Mouse (Mus musculus): ENCODE measurements around the gene Col16a1. TPM values are rescaled to one million over a fixed set of nuclear protein-coding genes. Genes with fewer than 3 reads are reported as not detected.

The Col16a1 gene
- polyA plus RNA-seq, 2 experiments = 153 to 284 TPM

DNA sequence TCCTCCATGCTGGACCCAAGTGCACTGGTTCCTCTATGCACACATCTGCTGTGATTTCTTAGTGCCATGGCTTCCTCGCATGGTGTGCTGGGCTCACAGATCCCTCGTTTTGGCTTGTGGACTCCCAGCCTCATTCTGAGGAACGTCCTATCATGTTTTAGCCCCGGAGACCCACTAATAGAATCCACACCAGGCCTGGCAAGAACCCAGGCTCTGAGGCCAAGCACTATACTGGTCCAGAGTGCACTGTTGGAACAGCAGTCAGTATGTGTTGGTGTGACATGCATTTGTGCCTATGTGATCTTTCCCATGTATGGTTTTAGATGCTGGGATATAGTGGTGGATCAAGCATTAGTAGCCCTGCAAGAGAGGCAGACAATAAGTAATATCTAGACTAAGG lies 25.7 kb downstream of the Col16a1 start:
- Histone ChIP-seq H3K27ac (replicated peaks; ENCODE audit: low read depth, low read length) (no peak overlapping the region), H3K36me3 (ENCODE audit: control insufficient read depth, insufficient read depth, low read length) (peaks cover 42% of the 10 kb centered on the region)

DNA sequence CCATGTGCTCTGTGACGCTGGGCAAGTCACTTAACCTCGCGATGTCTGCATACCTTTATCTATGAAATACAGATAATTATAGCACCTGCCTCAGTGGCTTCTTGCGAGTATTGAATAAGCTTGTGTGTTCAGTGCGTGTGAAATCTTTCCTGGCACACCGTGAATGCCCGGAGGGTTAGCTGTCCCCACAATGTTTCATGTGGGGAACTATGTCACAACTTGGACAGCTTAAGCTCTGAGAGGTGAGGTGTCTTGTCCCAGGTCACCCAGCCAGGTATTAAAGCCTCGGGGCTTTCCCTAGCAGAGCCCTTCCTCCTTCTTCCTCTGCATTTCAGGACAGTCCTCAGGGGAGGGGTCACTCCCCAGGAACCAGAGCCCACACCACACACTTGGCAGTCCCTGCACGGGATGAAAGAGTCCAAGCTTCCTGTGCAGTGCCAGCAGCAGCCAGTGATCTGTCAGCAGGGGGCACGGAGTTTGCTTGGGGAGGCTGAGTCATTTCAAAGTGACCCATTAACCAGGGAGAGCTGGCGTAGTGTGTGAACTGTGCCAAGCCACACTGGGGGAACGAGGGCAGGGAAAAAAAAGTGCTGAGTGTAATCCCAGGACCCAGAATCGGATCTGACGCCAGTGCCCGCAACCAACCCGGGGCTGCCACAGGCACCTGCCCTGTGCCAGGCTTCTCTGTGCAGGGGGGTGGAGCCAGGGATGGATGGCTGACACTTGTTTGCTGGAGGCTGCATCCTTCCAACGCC lies 27.3 kb downstream of the Col16a1 start:
- 63% methylated on average over 17 of the region's 17 CpGs for WGBS
- no peak overlapping the region for H3K9ac ChIP-seq (ENCODE audit: low read depth, low read length, severe bottlenecking)
- H3K4me3 ChIP-seq (replicated peaks; ENCODE audit: low read length) = no peak overlapping the region
- DNase-seq (ENCODE audit: low spot score) (no peak), ATAC-seq (ENCODE audit: low FRiP score, low read depth) (no peak)
- H3K27ac ChIP-seq (replicated peaks; ENCODE audit: low read depth, low read length) = no peak overlapping the region
- peaks cover 35% of the 10 kb centered on the region for H3K36me3 ChIP-seq (ENCODE audit: control insufficient read depth, insufficient read depth, low read length)
- H3K27me3 ChIP-seq (ENCODE audit: control insufficient read depth, insufficient read depth, low read length) = no peaks in the 10 kb centered on the region
- no peak for TF ChIP-seq POLR2A (IDR thresholded peaks at IDR 0.05; ENCODE audit: borderline replicate concordance, extremely low read depth, insufficient read depth, insufficient read length)
- no peak overlapping the region for H3K4me2 ChIP-seq (replicated peaks; ENCODE audit: low read depth, low read length, severe bottlenecking)
- no peaks in the 10 kb centered on the region for H3K9me3 ChIP-seq (ENCODE audit: control insufficient read depth, low read length)
- H3K4me1 ChIP-seq (ENCODE audit: control insufficient read depth, insufficient read depth, low read length) = peaks cover 5% of the 10 kb centered on the region; the same call in 1 of the 2 replicates

More for the DNA sequence above, 25.7 kb downstream of the Col16a1 start:
- Histone ChIP-seq H3K4me1 (ENCODE audit: control insufficient read depth, insufficient read depth, low read length) (no peaks in the 10 kb centered on the region; the same call in 1 of the 2 replicates), H3K9me3 (ENCODE audit: control insufficient read depth, low read length) (no peaks in the 10 kb centered on the region), H3K4me3 (replicated peaks; ENCODE audit: low read length) (no peak overlapping the region), H3K4me2 (replicated peaks; ENCODE audit: low read depth, low read length, severe bottlenecking) (no peak overlapping the region), H3K9ac (ENCODE audit: low read depth, low read length, severe bottlenecking) (no peak overlapping the region), H3K27me3 (ENCODE audit: control insufficient read depth, insufficient read depth, low read length) (no peaks in the 10 kb centered on the region)
- ATAC-seq (ENCODE audit: low FRiP score, low read depth) (no peak), DNase-seq (ENCODE audit: low spot score) (no peak)
- 60% methylated on average over 4 of the region's 4 CpGs for WGBS
- TF ChIP-seq POLR2A (IDR thresholded peaks at IDR 0.05; ENCODE audit: borderline replicate concordance, extremely low read depth, insufficient read depth, insufficient read length) = no peak

DNA sequence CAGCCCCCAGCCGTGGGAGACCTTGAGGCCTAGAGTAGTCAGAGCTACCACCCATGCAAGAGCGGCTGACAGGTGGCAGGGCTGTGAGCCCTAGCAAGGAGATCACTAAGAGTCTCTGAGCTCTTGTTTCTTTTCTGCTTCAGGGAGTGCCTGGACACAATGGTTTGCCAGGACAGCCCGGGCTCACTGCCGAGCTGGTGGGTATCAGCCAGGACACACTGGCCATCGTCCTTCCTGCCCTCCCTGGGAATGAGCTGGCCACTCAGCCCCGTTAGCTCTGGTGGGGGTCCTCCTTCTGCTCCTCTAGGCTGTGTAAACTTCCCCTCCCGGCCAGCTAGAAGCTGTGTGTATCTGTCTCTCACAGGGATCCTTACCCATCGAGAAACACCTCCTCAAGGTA lies 29.2 kb downstream of the Col16a1 start:
- ATAC-seq (ENCODE audit: low FRiP score, low read depth) (no peak), DNase-seq (ENCODE audit: low spot score) (no peak)
- no peak overlapping the region for H3K27ac ChIP-seq (replicated peaks; ENCODE audit: low read depth, low read length)
- H3K4me2 ChIP-seq (replicated peaks; ENCODE audit: low read depth, low read length, severe bottlenecking) = no peak overlapping the region
- peaks cover 33% of the 10 kb centered on the region for H3K36me3 ChIP-seq (ENCODE audit: control insufficient read depth, insufficient read depth, low read length)
- no peaks in the 10 kb centered on the region for H3K27me3 ChIP-seq (ENCODE audit: control insufficient read depth, insufficient read depth, low read length)
- no peaks in the 10 kb centered on the region for H3K9me3 ChIP-seq (ENCODE audit: control insufficient read depth, low read length)
- no peak overlapping the region for H3K9ac ChIP-seq (ENCODE audit: low read depth, low read length, severe bottlenecking)
- no peak for TF ChIP-seq POLR2A (IDR thresholded peaks at IDR 0.05; ENCODE audit: borderline replicate concordance, extremely low read depth, insufficient read depth, insufficient read length)
- 62% methylated on average over 8 of the region's 8 CpGs for WGBS
- H3K4me3 ChIP-seq (replicated peaks; ENCODE audit: low read length) = no peak overlapping the region
- H3K4me1 ChIP-seq (ENCODE audit: control insufficient read depth, insufficient read depth, low read length) = peaks cover 16% of the 10 kb centered on the region; the same call in 1 of the 2 replicates

DNA sequence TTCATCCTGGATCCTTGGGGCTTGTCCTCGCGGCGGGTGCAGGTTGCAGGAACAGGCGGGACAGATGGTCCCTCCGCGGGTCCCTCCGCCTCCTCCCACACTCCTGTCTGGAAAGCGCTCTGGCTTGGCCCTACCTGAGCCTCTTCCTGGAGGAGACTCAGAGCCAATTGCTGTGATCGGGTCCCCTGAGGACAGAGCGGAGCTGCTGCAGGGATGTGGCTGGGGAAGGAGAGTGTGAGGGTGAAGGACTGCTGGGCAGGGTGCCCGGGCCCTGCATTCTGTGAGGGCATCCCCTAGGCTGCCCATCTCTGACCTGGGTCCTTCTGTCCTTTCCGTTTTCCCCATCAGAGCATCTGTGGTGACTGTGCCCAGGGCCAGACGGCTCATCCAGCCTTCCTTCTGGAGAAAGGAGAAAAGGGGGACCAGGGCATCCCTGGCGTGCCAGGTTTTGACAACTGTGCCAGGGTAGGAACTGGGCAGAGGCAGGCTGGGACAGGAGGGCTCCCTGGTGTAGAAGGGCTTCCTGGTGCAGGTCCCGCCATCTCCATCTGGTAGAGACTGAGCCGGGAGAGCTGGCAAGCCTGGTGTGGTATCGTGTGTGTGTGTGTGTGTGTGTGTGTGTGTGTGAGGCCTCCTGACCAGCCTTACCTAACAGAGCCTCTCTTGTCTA lies 31.3 kb downstream of the Col16a1 start:
- no peak for TF ChIP-seq POLR2A (IDR thresholded peaks at IDR 0.05; ENCODE audit: borderline replicate concordance, extremely low read depth, insufficient read depth, insufficient read length)
- Histone ChIP-seq H3K4me2 (replicated peaks; ENCODE audit: low read depth, low read length, severe bottlenecking) (no peak overlapping the region), H3K27me3 (ENCODE audit: control insufficient read depth, insufficient read depth, low read length) (no peaks in the 10 kb centered on the region), H3K4me3 (replicated peaks; ENCODE audit: low read length) (no peak overlapping the region), H3K36me3 (ENCODE audit: control insufficient read depth, insufficient read depth, low read length) (peaks cover 12% of the 10 kb centered on the region), H3K9me3 (ENCODE audit: control insufficient read depth, low read length) (no peaks in the 10 kb centered on the region), H3K4me1 (ENCODE audit: control insufficient read depth, insufficient read depth, low read length) (peaks cover 17% of the 10 kb centered on the region; the same call in 1 of the 2 replicates), H3K27ac (replicated peaks; ENCODE audit: low read depth, low read length) (peak overlapping the region; percentile 68), H3K9ac (ENCODE audit: low read depth, low read length, severe bottlenecking) (peak overlapping the region; percentile 16; the same call in 1 of the 2 replicates)
- DNase-seq (ENCODE audit: low spot score) (no peak), ATAC-seq (ENCODE audit: low FRiP score, low read depth) (no peak)
- 45% methylated on average over 12 of the region's 17 CpGs for WGBS

DNA sequence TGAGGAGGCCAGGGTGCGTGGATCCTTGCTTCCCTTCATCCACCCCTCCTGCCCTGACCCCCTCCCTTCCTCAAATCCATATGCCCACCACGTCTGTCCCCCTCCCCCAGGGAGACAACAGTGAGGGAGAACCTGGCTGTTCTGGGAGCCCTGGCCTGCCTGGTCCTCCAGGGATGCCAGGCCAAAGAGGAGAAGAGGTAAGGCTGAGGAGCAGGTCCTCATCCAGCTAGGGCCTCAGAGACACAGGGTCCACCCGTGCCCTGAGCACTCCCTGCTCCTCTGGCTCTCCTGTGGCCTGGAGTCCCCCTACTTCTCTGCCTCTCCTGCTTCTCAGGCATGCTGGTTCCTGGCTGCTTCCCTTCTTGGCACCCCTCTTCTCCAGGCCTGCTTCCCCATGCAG lies 31.9 kb downstream of the Col16a1 start:
- Histone ChIP-seq H3K4me1 (ENCODE audit: control insufficient read depth, insufficient read depth, low read length) (peaks cover 17% of the 10 kb centered on the region; the same call in 1 of the 2 replicates), H3K9ac (ENCODE audit: low read depth, low read length, severe bottlenecking) (no peak overlapping the region; the same call in 1 of the 2 replicates), H3K27ac (replicated peaks; ENCODE audit: low read depth, low read length) (peak overlapping the region; percentile 68; the same call in 1 of the 2 replicates), H3K9me3 (ENCODE audit: control insufficient read depth, low read length) (no peaks in the 10 kb centered on the region), H3K4me3 (replicated peaks; ENCODE audit: low read length) (no peak overlapping the region), H3K36me3 (ENCODE audit: control insufficient read depth, insufficient read depth, low read length) (peaks cover 11% of the 10 kb centered on the region), H3K4me2 (replicated peaks; ENCODE audit: low read depth, low read length, severe bottlenecking) (no peak overlapping the region), H3K27me3 (ENCODE audit: control insufficient read depth, insufficient read depth, low read length) (no peaks in the 10 kb centered on the region)
- 53% methylated on average over 3 of the region's 3 CpGs for WGBS
- DNase-seq (ENCODE audit: low spot score) = no peak
- ATAC-seq (ENCODE audit: low FRiP score, low read depth) = no peak
- no peak for TF ChIP-seq POLR2A (IDR thresholded peaks at IDR 0.05; ENCODE audit: borderline replicate concordance, extremely low read depth, insufficient read depth, insufficient read length)

Measured in limb, embryonic 14.5 days (tissue).